Mouse (Mus musculus): ENCODE data around the gene Auts2.

Auts2 gene

GRCm38 (mm10) chr5:132083753-132084326, 459.3 kb downstream of the Auts2 start:
- DNase-seq (ENCODE audit: low spot score) = no peak

GRCm38 (mm10) chr5:132075942-132076341, 467.2 kb downstream of the Auts2 start:
- DNase-seq (ENCODE audit: low spot score) = no peak

- DNase-seq (ENCODE audit: low spot score) = no peak
Observed at GRCm38 (mm10) chr5:132074724-132075374, 468.3 kb downstream of the Auts2 start.

GRCm38 (mm10) chr5:132074360-132074723, 468.8 kb downstream of the Auts2 start:
- no peak for DNase-seq (ENCODE audit: low spot score)

- no peak for DNase-seq (ENCODE audit: low spot score)
Observed at GRCm38 (mm10) chr5:132073677-132074359, 469.3 kb downstream of the Auts2 start.

GRCm38 (mm10) chr5:132072356-132072755, 470.8 kb downstream of the Auts2 start:
- DNase-seq (ENCODE audit: low spot score) = no peak

- DNase-seq (ENCODE audit: low spot score) = no peak
Observed at GRCm38 (mm10) chr5:132067750-132068739, 475.1 kb downstream of the Auts2 start.

GRCm38 (mm10) chr5:132060116-132060515, 483.0 kb downstream of the Auts2 start:
- DNase-seq (ENCODE audit: low spot score) = no peak

- DNase-seq (ENCODE audit: low spot score) = no peak
Observed at GRCm38 (mm10) chr5:132052637-132053036, 490.5 kb downstream of the Auts2 start.

- DNase-seq (ENCODE audit: low spot score) = no peak
Observed at GRCm38 (mm10) chr5:132039584-132039983, 503.6 kb downstream of the Auts2 start.

- DNase-seq (ENCODE audit: low spot score) = no peak
Observed at GRCm38 (mm10) chr5:132033491-132034350, 509.4 kb downstream of the Auts2 start.

- DNase-seq (ENCODE audit: low spot score) = no peak
Observed at GRCm38 (mm10) chr5:132030941-132031531, 512.1 kb downstream of the Auts2 start.

GRCm38 (mm10) chr5:132029638-132030037, 513.5 kb downstream of the Auts2 start:
- no peak for DNase-seq (ENCODE audit: low spot score)

- DNase-seq (ENCODE audit: low spot score) = no peak
Observed at GRCm38 (mm10) chr5:132029038-132029437, 514.1 kb downstream of the Auts2 start.

GRCm38 (mm10) chr5:132027859-132028498, 515.2 kb downstream of the Auts2 start:
- no peak for DNase-seq (ENCODE audit: low spot score)

- DNase-seq (ENCODE audit: low spot score) = no peak
Observed at GRCm38 (mm10) chr5:132013296-132013695, 529.8 kb downstream of the Auts2 start.

GRCm38 (mm10) chr5:132011795-132012194, 531.3 kb downstream of the Auts2 start:
- no peak for DNase-seq (ENCODE audit: low spot score)

GRCm38 (mm10) chr5:132008703-132009222, 534.4 kb downstream of the Auts2 start:
- DNase-seq (ENCODE audit: low spot score) = no peak

GRCm38 (mm10) chr5:132007907-132008306, 535.2 kb downstream of the Auts2 start:
- DNase-seq (ENCODE audit: low spot score) = no peak

GRCm38 (mm10) chr5:131992681-131993211, 550.4 kb downstream of the Auts2 start:
- no peak for DNase-seq (ENCODE audit: low spot score)

Data from ovary, postnatal 10 days (tissue).